Mouse (Mus musculus): ENCODE results near the gene Gm21992. TPM values are rescaled to one million over a fixed set of nuclear protein-coding genes. Genes with fewer than 3 reads are reported as not detected.

Gm21992 gene
- polyA plus RNA-seq, 1 experiment from 2014 or later, result 23.9 TPM

GRCm38 (mm10) chr19:4699821-4700220 lies 111.6 kb downstream of the Gm21992 start:
- H3K4me1 ChIP-seq (replicated peaks), result peaks cover 9% of the 10 kb centered on the region
- WGBS, result 61% methylated on average over 5 of the region's 5 CpGs
- no peak overlapping the region for H3K4me3 ChIP-seq
- H3K27me3 ChIP-seq, result no peaks in the 10 kb centered on the region
- H3K27ac ChIP-seq (replicated peaks), result no peak overlapping the region
- ATAC-seq (ENCODE audit: low FRiP score, low read depth), result no peak
- no peaks in the 10 kb centered on the region for H3K9me3 ChIP-seq
- H3K36me3 ChIP-seq, result no peaks in the 10 kb centered on the region
- no peak overlapping the region for H3K4me2 ChIP-seq
- H3K9ac ChIP-seq, result no peak overlapping the region

DNA sequence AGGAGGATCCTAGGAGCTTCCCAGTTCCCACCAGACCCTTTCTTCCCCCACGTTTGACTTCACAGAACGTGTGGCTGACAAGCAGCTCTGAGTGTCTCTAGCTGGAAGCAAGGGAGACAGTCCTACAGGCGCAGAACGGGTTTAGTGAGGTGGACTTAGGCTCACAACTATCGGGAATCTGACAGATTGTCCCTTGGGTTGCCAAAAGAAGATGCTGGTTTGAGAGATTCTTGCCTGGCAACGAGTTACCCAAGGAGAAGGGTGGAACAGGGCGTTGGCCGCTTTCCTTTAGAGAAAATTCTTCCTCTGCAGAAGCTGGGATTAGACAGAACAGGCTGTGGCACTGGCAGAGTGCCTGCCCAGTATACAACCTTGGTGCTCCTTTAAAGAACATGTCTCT lies 112.6 kb downstream of the Gm21992 start:
- H3K9ac ChIP-seq, result peak overlapping the region; percentile 77
- H3K4me1 ChIP-seq (replicated peaks), result peaks cover 9% of the 10 kb centered on the region
- no peaks in the 10 kb centered on the region for H3K9me3 ChIP-seq
- no peaks in the 10 kb centered on the region for H3K27me3 ChIP-seq
- peak overlapping the region; percentile 90 for H3K27ac ChIP-seq (replicated peaks)
- H3K36me3 ChIP-seq, result no peaks in the 10 kb centered on the region
- peak overlapping the region; percentile 85 for H3K4me2 ChIP-seq
- peak overlapping the region; percentile 70 for H3K4me3 ChIP-seq
- no peak for ATAC-seq (ENCODE audit: low FRiP score, low read depth)
- 38% methylated on average over 8 of the region's 8 CpGs for WGBS

GRCm38 (mm10) chr19:4698205-4698677 lies 113.2 kb downstream of the Gm21992 start, which contains the start of gene Gm960:
TSS of gene Gm960 (minus strand) at chr19:4698668.
- ATAC-seq (ENCODE audit: low FRiP score, low read depth), result peak; percentile 94
- no peaks in the 10 kb centered on the region for H3K36me3 ChIP-seq
- under 1% methylated on average over 40 of the region's 40 CpGs for WGBS

GRCm38 (mm10) chr19:4697721-4698120 lies 113.7 kb downstream of the Gm21992 start:
- WGBS, result 71% methylated on average over 9 of the region's 9 CpGs
- no peaks in the 10 kb centered on the region for H3K27me3 ChIP-seq
- no peaks in the 10 kb centered on the region for H3K9me3 ChIP-seq
- peak overlapping the region; percentile 90 for H3K27ac ChIP-seq (replicated peaks)
- H3K4me2 ChIP-seq, result peak overlapping the region; percentile 85
- H3K4me1 ChIP-seq (replicated peaks), result peaks cover 9% of the 10 kb centered on the region
- H3K4me3 ChIP-seq, result peak overlapping the region; percentile 70
- ATAC-seq (ENCODE audit: low FRiP score, low read depth), result peak; percentile 63
- H3K9ac ChIP-seq, result peak overlapping the region; percentile 77
- H3K36me3 ChIP-seq, result no peaks in the 10 kb centered on the region

More at GRCm38 (mm10) chr19:4698205-4698677, 113.2 kb downstream of the Gm21992 start, which contains the start of gene Gm960:
- H3K4me2 ChIP-seq, result peak within 1 kb of the TSS; percentile 85
- peak within 1 kb of the TSS; percentile 70 for H3K4me3 ChIP-seq
- no peaks in the 10 kb centered on the region for H3K27me3 ChIP-seq
- H3K9me3 ChIP-seq, result no peaks in the 10 kb centered on the region
- peaks cover 9% of the 10 kb centered on the region for H3K4me1 ChIP-seq (replicated peaks)
- peak within 1 kb of the TSS; percentile 90 for H3K27ac ChIP-seq (replicated peaks)
- H3K9ac ChIP-seq, result peak within 1 kb of the TSS; percentile 77

DNA sequence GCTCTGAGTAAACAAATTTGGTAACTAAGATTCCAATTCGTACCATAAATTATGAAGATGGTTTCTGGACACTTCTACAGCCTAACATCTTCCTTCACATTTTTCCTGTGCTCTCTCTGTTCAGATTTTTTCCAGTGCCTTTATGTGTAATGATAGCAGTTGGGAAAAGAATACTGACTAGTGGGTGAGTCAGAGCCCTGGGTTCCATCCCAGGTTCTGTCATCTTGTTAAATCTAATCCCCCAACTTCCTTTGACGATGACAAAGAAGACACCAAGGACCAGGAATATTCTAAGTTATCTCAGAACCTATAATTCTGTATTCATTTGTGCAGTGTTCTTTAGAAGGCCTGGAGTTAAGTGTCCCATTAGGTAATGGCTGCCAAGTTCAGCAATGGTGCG lies 114.3 kb downstream of the Gm21992 start:
- H3K9ac ChIP-seq, result no peak overlapping the region
- H3K9me3 ChIP-seq, result no peaks in the 10 kb centered on the region
- no peaks in the 10 kb centered on the region for H3K27me3 ChIP-seq
- H3K4me2 ChIP-seq, result no peak overlapping the region
- no peak for ATAC-seq (ENCODE audit: low FRiP score, low read depth)
- H3K4me3 ChIP-seq, result no peak overlapping the region
- H3K36me3 ChIP-seq, result no peaks in the 10 kb centered on the region
- WGBS, result 89% methylated on average over 3 of the region's 3 CpGs
- H3K27ac ChIP-seq (replicated peaks), result no peak overlapping the region
- peaks cover 9% of the 10 kb centered on the region for H3K4me1 ChIP-seq (replicated peaks)

- Histone ChIP-seq H3K27ac (replicated peaks) (no peak overlapping the region), H3K27me3 (no peaks in the 10 kb centered on the region), H3K9me3 (no peaks in the 10 kb centered on the region), H3K4me2 (no peak overlapping the region), H3K9ac (no peak overlapping the region), H3K4me1 (replicated peaks) (peaks cover 9% of the 10 kb centered on the region), H3K36me3 (no peaks in the 10 kb centered on the region), H3K4me3 (no peak overlapping the region)
- ATAC-seq (ENCODE audit: low FRiP score, low read depth), result no peak
- 70% methylated on average over 3 of the region's 3 CpGs for WGBS
Observed at GRCm38 (mm10) chr19:4694346-4694745, 117.1 kb downstream of the Gm21992 start.

Other genes starting within 250 kb of the Gm21992 start
- gene Lrfn4, start 195.9 kb downstream of the Gm21992 start, polyA plus RNA-seq (2015; fragmentation: Nextera tagmentation; extraction: Ambion mirVana), result 13.2 and 14.7 TPM in 2 replicates
- 50.6 and 54.2 TPM in 2 replicates for gene Rce1, start 186.0 kb downstream of the Gm21992 start, polyA plus RNA-seq (2015; fragmentation: Nextera tagmentation; extraction: Ambion mirVana)
- 6.6 and 7.0 TPM in 2 replicates for gene Gm960, start 112.9 kb downstream of the Gm21992 start, polyA plus RNA-seq (2015; fragmentation: Nextera tagmentation; extraction: Ambion mirVana)
- 29.2 and 33.5 TPM in 2 replicates for gene Sptbn2, start 100.4 kb downstream of the Gm21992 start, polyA plus RNA-seq (2015; fragmentation: Nextera tagmentation; extraction: Ambion mirVana)
- gene Rbm4b, start 55.1 kb downstream of the Gm21992 start, polyA plus RNA-seq (2015; fragmentation: Nextera tagmentation; extraction: Ambion mirVana), result 134 and 139 TPM in 2 replicates
- 72.3 and 87.5 TPM in 2 replicates for gene Rbm4, start 17.7 kb downstream of the Gm21992 start, polyA plus RNA-seq (2015; fragmentation: Nextera tagmentation; extraction: Ambion mirVana)
- gene Rbm14, start within 50 bp of the Gm21992 start, polyA plus RNA-seq (2015; fragmentation: Nextera tagmentation; extraction: Ambion mirVana), result 62.4 and 64.8 TPM in 2 replicates
- gene Ccs, start 27.7 kb upstream of the Gm21992 start, polyA plus RNA-seq (2015; fragmentation: Nextera tagmentation; extraction: Ambion mirVana), result 40.8 and 41.4 TPM in 2 replicates
- 0.55 and 0.73 TPM in 2 replicates for gene Ccdc87, start 27.8 kb upstream of the Gm21992 start, polyA plus RNA-seq (2015; fragmentation: Nextera tagmentation; extraction: Ambion mirVana)
- gene Ctsf, start 43.5 kb upstream of the Gm21992 start, polyA plus RNA-seq (2015; fragmentation: Nextera tagmentation; extraction: Ambion mirVana), result 76.5 and 78.7 TPM in 2 replicates
- gene Actn3, start 66.3 kb upstream of the Gm21992 start, polyA plus RNA-seq (2015; fragmentation: Nextera tagmentation; extraction: Ambion mirVana), result 1.6 and 2.3 TPM in 2 replicates
- gene Zdhhc24, start 67.1 kb upstream of the Gm21992 start, polyA plus RNA-seq (2015; fragmentation: Nextera tagmentation; extraction: Ambion mirVana), result 23.3 and 24.1 TPM in 2 replicates
- 8.5 and 10.3 TPM in 2 replicates for gene Bbs1, start 95.0 kb upstream of the Gm21992 start, polyA plus RNA-seq (2015; fragmentation: Nextera tagmentation; extraction: Ambion mirVana)
- 106 and 108 TPM in 2 replicates for gene Dpp3, start 116.7 kb upstream of the Gm21992 start, polyA plus RNA-seq (2015; fragmentation: Nextera tagmentation; extraction: Ambion mirVana)
- gene Peli3, start 131.5 kb upstream of the Gm21992 start, polyA plus RNA-seq (2015; fragmentation: Nextera tagmentation; extraction: Ambion mirVana), result 13.3 and 13.7 TPM in 2 replicates
- 95.7 and 101 TPM in 2 replicates for gene Mrpl11, start 150.5 kb upstream of the Gm21992 start, polyA plus RNA-seq (2015; fragmentation: Nextera tagmentation; extraction: Ambion mirVana)
- gene Npas4, start 178.7 kb upstream of the Gm21992 start, polyA plus RNA-seq (2015; fragmentation: Nextera tagmentation; extraction: Ambion mirVana), result 0.31 and 0.51 TPM in 2 replicates
- 12.2 and 15.4 TPM in 2 replicates for gene Slc29a2, start 212.2 kb upstream of the Gm21992 start, polyA plus RNA-seq (2015; fragmentation: Nextera tagmentation; extraction: Ambion mirVana)
- gene B4gat1, start 227.2 kb upstream of the Gm21992 start, polyA plus RNA-seq (2015; fragmentation: Nextera tagmentation; extraction: Ambion mirVana), result 93.1 and 97.9 TPM in 2 replicates
- 2.7 and 5.1 TPM in 2 replicates for gene AC124502.3, start 227.3 kb upstream of the Gm21992 start, polyA plus RNA-seq (2015; fragmentation: Nextera tagmentation; extraction: Ambion mirVana)
- gene Brms1, start 229.7 kb upstream of the Gm21992 start, polyA plus RNA-seq (2015; fragmentation: Nextera tagmentation; extraction: Ambion mirVana), result 30.7 and 31.7 TPM in 2 replicates
- 0.79 and 1.1 TPM in 2 replicates for gene Rin1, start 238.9 kb upstream of the Gm21992 start, polyA plus RNA-seq (2015; fragmentation: Nextera tagmentation; extraction: Ambion mirVana)